Mouse (Mus musculus) urinary bladder, adult 2 months (tissue): ENCODE data around the gene Hoxc12. TPM values are rescaled to one million over a fixed set of nuclear protein-coding genes. Genes with fewer than 3 reads are reported as not detected.

ENCODE experiments used
- DNase-seq: peaks from one replicate; pipeline ENCODE4 v3.0.0; 2022; ENCODE audit warnings: low spot score
- polyA plus RNA-seq: library from polyadenylated mRNA; depleted of rRNA; stranded (reverse); fragments of >200 nt; gene quantifications from 2 replicates; pipeline ENCODE4 v1.2.3, GENCODE M21; 2012

The Hoxc12 gene
- polyA plus RNA-seq, 1 experiment = not detected

DNA sequence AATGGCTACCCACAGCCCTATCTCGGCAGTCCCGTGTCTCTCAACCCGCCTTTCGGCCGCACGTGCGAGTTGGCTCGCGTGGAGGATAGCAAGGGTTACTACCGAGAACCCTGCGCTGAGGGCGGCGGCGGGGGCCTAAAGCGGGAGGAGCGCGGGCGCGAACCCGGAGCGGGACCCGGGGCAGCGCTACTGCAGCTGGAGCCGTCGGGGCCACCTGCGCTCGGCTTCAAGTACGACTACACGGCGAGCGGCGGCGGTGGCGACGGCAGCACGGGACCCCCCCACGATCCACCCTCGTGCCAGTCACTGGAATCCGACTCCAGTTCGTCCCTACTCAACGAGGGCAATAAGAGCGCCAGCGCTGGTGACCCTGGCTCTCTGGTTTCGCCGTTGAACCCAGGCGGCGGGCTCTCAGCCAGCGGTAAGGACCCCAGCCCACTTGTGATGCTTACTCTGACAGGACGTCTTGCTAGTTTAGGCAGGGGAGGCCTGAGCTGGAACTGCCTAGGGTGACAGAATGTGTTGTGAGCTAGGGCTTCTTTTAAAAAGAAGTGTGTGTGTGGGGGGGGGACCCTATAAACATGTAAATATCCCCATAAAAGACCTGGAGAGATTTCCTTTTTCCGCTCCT, 594 bp downstream of the Hoxc12 start:
- DNase-seq = no peak

DNA sequence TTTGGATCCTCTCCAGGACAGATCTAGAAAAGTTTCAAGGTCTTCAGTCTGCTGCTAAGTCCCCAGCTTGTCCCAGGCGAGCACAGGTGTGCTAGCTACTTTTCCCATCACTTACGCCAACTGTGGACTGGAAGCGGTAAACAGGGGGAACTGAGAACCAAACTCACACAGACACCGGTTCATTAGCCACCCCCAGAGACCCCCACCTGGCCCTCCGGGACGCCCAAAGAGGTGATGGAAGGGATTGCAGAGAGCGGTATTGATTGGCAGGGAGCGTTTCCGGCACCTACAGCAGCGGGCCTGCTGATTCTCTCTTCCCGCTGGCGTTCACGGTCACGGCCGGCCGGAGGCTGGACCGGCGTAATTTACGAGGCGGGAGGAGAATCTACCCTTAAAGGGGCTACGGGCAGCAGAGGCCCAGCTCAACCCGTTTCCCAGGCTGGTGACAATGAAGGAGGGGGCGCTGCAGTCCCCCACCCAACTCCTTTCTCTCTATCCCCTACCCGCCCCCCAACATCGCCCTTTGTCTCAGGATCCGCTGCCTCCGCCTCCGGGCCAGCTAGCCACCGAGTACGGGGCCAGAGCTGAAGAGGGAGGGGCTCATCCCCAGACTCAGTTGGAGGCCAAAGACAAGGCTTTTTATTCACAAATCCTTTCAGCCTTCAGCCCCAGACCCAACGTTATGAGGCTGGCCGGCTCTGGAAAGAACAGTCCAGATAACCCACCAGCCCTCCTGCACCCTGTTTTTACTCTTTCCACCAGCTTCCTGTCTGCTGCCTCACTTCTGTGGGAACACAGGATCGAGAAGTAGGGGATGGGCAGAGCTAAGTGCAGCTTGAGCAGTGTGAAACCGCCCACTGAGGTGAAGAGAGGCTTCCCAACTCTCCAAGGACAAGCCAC, 2.9 kb downstream of the Hoxc12 start:
- DNase-seq = no peak

DNA sequence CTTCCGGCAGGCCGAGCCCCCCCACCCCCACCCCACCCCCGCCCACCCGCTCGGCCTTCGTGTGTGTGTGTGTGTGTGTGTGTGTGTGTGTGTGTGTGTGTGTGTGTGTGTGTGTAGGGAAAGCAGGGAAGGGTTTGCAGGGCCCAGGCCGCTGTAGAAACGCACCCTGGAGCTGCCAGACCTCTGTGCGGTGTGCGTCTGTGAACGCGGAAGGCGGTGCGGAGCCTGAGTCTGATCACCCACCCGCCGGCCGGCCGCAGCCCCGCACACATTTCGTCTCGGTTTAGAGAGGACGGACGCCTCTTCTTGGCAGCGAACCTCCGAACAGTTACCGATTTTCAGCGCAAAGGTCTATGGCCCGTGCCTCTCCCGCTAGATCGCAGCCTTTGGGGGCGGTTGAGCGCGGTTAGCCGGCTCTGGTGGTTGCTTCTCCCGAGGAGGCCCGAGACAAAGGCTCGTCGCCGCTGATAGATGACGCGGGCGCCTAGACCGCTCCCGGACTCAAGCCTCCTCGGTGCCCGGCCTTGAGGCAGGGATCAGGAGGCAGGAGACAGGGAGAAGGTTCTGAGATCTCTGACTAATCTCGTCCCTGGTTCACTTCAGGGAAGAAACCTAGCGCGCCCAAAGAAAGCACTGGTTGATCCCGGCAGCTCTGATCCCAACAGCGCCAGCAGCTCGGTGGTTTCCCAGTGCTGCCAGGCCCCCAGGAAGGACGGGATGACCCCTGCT, 6.3 kb downstream of the Hoxc12 start:
- DNase-seq = no peak

GRCm38 (mm10) chr15:102943468-102943813, 6.9 kb downstream of the Hoxc12 start:
- no peak for DNase-seq

DNA sequence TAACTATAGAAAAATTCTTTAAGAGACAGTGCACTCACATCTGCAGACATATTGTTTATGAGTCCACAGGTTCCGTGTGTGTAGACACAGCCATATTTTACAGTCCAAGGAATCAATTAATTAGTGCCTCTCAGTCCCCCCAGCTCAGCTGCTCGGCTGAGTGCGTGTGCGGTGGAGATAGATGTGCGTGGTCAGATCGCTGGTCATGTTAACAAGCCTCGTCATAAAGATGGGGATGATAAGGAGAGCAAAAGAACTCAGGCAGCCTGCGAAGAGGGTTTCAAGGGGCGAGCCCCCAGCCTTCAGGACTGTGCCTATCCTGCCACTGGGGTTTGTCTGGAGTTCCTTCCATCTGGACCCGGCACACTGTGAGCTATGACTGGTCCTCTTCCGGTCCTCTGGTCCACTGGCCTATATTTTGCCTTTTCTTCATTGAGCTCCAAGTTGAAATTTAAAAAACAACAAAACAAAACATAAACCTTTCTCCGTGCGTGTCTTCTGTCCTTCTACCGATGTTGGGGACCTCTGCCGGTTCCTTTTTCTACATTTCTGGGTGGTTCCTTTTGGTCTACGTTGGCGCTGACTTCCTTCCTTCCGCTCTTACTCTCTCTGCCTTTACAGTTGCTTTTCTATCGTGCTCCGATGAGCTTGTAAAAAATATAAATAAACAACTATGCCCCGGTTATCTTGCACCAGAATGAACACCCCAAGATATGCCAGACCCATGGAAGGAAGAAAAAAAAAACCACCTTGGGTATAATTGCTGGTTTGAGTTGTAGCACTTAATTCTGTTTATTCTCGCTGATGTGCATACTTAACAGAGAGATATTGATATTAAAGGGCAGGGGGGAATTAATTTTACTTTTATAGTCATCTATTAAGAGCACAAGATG, 8.9 kb downstream of the Hoxc12 start:
- no peak for DNase-seq

- no peak for DNase-seq
Observed at GRCm38 (mm10) chr15:102947276-102947675, 10.7 kb downstream of the Hoxc12 start.

- no peak for DNase-seq
Observed at GRCm38 (mm10) chr15:102948842-102949241, 12.3 kb downstream of the Hoxc12 start.

DNA sequence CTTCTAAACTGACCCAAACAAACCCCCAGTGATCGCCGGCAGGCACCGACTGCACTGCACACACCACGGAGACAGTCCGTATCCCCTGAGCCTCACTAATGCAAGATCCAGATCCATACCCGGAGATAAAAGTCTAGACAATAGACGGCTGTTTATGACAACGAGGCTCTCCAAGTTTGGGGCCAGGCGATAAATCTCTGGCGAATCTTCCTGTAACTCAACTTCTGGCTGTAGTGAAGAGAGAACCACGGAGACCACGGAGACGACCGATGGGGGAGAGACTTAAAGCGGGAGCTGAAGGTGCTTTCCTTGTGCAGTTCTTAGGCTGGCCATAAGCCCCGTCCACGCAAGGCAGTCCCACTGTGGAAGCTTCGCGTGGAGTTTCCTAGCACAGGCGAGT, 13.1 kb downstream of the Hoxc12 start:
- DNase-seq = no peak

- DNase-seq = no peak
Observed at GRCm38 (mm10) chr15:102950877-102951276, 14.3 kb downstream of the Hoxc12 start.

GRCm38 (mm10) chr15:102953561-102953960, 17.0 kb downstream of the Hoxc12 start:
- DNase-seq = no peak

DNA sequence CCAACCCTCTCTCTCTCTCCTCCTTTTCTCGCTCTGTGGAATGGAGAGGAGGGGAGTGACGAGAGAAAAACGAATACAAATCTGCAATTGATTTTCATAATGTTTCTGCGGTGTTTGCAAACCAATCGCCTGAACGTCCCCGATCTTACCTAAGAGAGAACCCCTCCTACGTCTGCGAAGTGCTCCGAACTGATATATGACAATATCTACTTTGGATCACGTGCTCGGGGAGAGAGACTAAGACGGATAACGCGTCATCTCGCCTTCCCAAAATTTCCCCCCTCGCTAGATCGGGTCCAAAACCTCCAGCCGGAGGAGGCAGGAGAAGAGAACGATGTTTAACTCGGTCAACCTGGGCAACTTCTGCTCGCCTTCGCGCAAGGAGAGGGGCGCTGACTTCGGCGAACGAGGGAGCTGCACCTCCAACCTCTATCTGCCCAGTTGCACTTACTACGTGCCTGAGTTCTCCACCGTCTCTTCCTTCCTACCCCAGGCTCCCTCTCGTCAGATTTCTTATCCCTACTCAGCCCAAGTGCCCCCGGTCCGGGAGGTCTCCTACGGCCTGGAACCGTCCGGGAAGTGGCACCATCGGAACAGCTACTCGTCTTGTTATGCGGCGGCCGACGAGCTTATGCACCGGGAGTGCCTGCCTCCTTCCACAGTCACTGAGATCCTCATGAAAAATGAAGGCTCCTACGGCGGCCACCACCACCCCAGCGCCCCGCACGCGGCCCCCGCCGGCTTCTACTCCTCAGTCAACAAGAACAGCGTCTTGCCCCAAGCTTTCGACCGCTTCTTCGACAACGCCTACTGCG, 17.8 kb downstream of the Hoxc12 start, which contains the start of gene Hoxc11:
Hoxc11 (plus strand) TSS at position 236 of the 815 bp plus-strand sequence.
- no peak for DNase-seq

DNA sequence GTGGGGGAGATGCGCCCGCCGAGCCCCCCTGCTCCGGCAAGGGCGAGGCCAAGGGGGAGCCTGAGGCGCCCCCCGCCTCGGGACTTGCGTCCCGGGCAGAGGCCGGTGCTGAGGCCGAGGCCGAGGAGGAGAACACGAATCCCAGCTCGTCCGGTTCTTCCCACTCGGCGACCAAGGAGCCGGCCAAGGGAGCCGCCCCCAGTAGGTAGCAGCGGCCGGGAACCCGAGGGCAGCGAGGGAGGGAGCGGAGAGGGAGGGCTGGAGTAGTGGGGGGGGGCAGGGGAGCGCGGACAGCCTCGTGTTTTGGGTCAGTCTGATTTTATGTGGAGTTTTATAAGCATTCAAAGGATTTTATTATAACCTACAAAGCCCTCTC, 18.4 kb downstream of the Hoxc12 start:
- DNase-seq = no peak

- DNase-seq = no peak
Observed at GRCm38 (mm10) chr15:102955833-102956640, 19.5 kb downstream of the Hoxc12 start.

DNA sequence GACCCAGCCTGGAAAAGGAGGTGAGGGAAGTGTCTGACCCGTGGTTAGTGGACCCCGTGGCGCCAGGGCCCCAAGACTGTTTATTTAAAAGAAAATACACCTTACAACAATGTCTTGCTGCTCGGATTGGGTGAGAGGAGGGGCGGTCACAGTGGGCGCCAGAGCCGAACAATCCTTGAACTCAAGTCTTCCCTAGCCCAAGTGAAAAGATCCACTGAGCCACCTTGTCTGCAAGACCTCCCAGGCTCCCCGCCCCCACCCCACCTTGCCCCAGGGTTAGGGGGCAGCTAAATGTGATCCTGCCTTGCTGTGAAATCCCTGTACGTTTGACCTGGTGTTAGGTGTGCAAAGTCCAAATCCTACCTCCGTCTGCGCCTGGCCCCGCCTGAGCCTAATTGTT, 20.3 kb downstream of the Hoxc12 start:
- no peak for DNase-seq

GRCm38 (mm10) chr15:102959663-102960191, 23.2 kb downstream of the Hoxc12 start:
- DNase-seq = no peak

DNA sequence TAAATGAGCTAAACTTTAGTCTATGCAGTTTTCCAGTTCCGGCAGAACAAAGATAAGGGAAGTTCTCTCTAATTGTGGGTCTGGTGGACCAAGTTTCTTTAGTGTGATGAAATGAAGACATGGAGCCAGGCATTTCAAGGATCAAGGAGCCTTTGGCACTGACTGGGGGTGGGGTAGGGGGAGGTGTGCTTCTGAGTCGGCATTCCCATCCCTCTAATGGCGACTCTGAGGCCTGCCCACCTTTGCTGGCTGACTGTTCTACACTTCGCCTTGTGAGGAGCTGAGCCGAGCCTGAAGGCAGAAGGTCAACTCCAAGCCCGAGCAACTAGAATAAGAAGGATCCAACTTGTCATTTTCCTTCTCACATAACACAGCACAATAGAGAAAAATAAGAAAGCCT, 25.2 kb downstream of the Hoxc12 start:
- no peak for DNase-seq

DNA sequence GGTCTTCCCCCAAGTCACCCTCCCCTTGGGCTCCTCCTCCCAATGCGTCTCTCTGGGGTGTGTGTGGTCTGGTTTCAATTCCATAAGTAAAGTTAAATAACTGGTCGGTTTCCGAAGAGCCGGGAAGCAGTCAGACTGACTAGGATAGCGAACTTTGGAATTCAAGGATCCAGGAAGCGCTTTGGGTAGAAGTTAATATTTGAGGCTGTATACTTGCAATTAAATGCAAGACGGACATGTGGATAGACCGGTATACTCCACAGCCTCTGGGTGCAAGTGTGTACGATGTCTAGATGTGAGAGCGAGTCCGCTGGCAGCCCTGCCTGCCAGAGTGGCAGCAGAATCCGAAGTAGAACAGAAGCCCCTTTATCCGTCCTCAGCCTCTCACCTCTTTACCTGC, 25.9 kb downstream of the Hoxc12 start:
- no peak for DNase-seq

DNA sequence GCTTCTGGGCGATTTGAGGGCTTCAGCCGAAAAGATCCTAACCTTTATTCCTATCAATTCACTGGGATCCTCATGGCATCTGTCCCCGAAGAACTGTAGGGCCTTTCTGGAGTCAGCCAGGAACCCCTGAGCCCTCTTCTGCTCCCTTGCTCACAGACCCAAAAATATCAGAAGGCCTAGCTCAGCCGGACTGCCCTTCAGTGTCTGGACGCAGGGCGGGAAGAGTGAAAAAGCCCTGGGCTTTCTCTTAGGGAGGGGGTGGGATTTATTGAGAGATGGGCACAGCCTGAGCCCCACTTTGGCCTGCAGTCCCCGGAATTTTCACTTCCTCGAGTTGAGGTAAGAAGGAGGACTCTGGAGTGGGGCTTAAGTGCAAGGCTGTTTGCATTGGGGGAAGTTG, 26.7 kb downstream of the Hoxc12 start:
- no peak for DNase-seq
